Mouse (Mus musculus) testis, adult 2 months (tissue): ENCODE data around the gene Mmachc.

ENCODE experiments used
- CTCF ChIP-seq: fragments of 200-500 bp; IDR thresholded peaks from 2 replicates; pipeline ENCODE4 v1.5.1; 2012; ENCODE audit warnings: low read depth, mild to moderate bottlenecking, inconsistent platforms, low read length, moderate library complexity; ENCODE audit not compliant: control insufficient read depth, insufficient read depth, insufficient replicate concordance
- POLR2A ChIP-seq: fragments of 200-500 bp; IDR thresholded peaks from 2 replicates; pipeline ENCODE4 v1.6.1; 2012; ENCODE audit warnings: low read depth, mild to moderate bottlenecking, inconsistent platforms, low read length, moderate library complexity; ENCODE audit not compliant: control insufficient read depth

GRCm38 (mm10) chr4:116693785-116694184 lies 14.4 kb downstream of the Mmachc start:
- no peak for TF ChIP-seq POLR2A
- TF ChIP-seq CTCF = no peak
